Mouse (Mus musculus) thymus, adult 2 months (tissue): ENCODE data around the gene Tbxas1.

Experiments used
- CTCF ChIP-seq: fragments of 200-500 bp; IDR thresholded peaks from 2 replicates; pipeline ENCODE4 v1.5.1; 2012; ENCODE audit warnings: mild to moderate bottlenecking, control low read depth, low read length, moderate library complexity, borderline replicate concordance; ENCODE audit not compliant: control insufficient read depth, poor library complexity, insufficient read depth; ENCODE audit errors: extremely low read depth
- POLR2A ChIP-seq: fragments of 200-500 bp; IDR thresholded peaks from 2 replicates; pipeline ENCODE4 v1.6.1; 2012; ENCODE audit warnings: mild to moderate bottlenecking, low read length, control low read depth, moderate library complexity; ENCODE audit not compliant: control insufficient read depth, poor library complexity, insufficient read depth; ENCODE audit errors: extremely low read depth

DNA sequence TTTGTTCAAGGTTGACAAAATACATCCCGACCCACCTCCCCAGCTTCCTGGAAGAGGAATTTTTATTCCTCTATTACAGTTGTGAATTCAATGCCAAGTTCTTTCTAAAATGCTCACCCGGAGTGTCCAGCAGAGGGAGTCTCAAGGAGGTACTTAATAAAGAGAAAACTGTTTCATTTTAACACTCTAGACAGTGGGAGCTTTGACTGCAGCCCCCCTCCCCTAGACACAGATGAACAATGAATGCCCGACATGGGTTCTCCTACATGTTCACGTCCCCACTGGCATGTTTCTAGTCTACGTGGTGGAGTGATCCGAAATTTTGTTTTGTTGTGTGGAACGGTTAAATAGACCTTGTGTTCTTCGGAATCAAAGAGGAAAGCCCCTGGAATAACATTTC, 1.2 kb upstream of the Tbxas1 start:
- no peak for TF ChIP-seq CTCF
- TF ChIP-seq POLR2A, result no peak
